Mouse (Mus musculus): ENCODE measurements around the gene Aldh1l1.

DNA sequence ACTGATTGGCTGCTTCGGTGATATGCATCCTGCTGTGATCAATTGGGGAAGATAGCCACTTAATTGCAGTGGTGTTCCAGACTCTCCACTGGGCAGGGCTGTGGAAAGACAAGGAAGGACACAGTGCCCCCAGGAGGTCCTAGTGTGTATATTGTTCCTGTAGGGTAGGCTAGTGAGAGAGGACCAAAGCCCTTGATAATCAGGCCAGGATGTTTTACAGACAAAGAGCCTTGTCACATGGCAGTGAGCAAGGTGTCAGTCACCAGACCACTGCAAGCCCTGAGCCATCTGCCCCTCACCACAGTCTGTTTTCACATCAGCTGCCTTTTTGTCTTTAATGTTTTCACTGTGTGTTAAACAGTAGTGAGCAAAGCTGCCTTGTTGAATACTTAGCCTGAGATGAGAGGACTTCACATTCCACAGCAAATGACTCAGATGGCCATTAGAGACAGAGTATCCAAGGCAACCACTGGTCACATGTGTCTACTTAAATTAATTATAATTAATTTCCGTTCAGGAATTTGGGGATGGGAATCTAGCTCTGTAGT is 75.1 kb downstream of the Aldh1l1 start:
- no peak for TF ChIP-seq CTCF (IDR thresholded peaks at IDR 0.05; ENCODE audit: low read depth, low read length)
- no peak for TF ChIP-seq TAL1 (conservative IDR thresholded peaks at IDR 0.05; ENCODE audit: low read depth, low read length)
- no peak for TF ChIP-seq POLR2AphosphoS5 (IDR thresholded peaks at IDR 0.05; ENCODE audit: insufficient replicate concordance, low read depth, low read length)

Measured in G1E (cell line).